Mouse (Mus musculus): ENCODE data around the gene Ms4a4a. TPM values are rescaled to one million over a fixed set of nuclear protein-coding genes. Genes with fewer than 3 reads are reported as not detected.

Gene Ms4a4a
- total and polyA plus RNA-seq, 3 experiments: 0.29 TPM; not detected in 2

- no peaks in the 10 kb centered on the region for H3K9me3 ChIP-seq (replicated peaks; ENCODE audit: low read length)
- no peaks in the 10 kb centered on the region for H3K27me3 ChIP-seq (replicated peaks)
- no peak overlapping the region for H3K9ac ChIP-seq (ENCODE audit: insufficient read depth, low read depth)
- H3K4me2 ChIP-seq (ENCODE audit: insufficient read depth, low read depth, poor library complexity, severe bottlenecking): no peak overlapping the region
- dilution Hi-C loops (cut with MboI; ENCODE audit: extremely low pct_ligation_motif_present, extremely low pct_unique_long_range_greater_than_20kb, low sequenced_read_pairs) (no loop called here), in situ Hi-C loops (cut with MboI; ENCODE audit: low pct_ligation_motif_present, low pct_unique_long_range_greater_than_20kb, low sequenced_read_pairs) (loop anchor here (5.0 to 25.0 kb wide), 4 partner anchors 165 to 417 kb away; partner anchors contain the start of gene Ms4a6d)
- peaks cover 0 to 22% of the 10 kb centered on the region in 2 experiments; a peak in 2 of 4 replicates for H3K4me1 ChIP-seq (ENCODE audit: control insufficient read depth in 1 of 2, insufficient read depth in 2 of 2)
- H3K36me3 ChIP-seq (replicated peaks in 1 of 2; ENCODE audit: control insufficient read depth in 1 of 2, insufficient read depth in 1 of 2, low read length in 1 of 2): no peaks in the 10 kb centered on the region
- TF ChIP-seq NRF1 (IDR thresholded peaks at IDR 0.05; ENCODE audit: low read depth, low read length): no peak
- peak in 1 of 2 experiments; percentile 67; a peak in 2 of 4 replicates for TF ChIP-seq CTCF (conservative IDR thresholded peaks at IDR 0.05 in 1 of 2, IDR thresholded peaks at IDR 0.05 in 1 of 2; ENCODE audit: low read depth in 2 of 2, low read length in 2 of 2)
- TF ChIP-seq SMC3 (IDR thresholded peaks at IDR 0.05; ENCODE audit: low read depth, low read length): peak; percentile 69
- TF ChIP-seq RAD21 (IDR thresholded peaks at IDR 0.05; ENCODE audit: low read depth, low read length): peak; percentile 52
- TF ChIP-seq E2F4 (IDR thresholded peaks at IDR 0.05; ENCODE audit: insufficient replicate concordance, low read depth, low read length): no peak
- DNase-seq (ENCODE audit: extremely low read depth): peak; percentile 50
- H3K79me2 ChIP-seq (replicated peaks; ENCODE audit: control insufficient read depth, extremely low read depth, insufficient read depth, poor library complexity, severe bottlenecking): no peaks in the 10 kb centered on the region
- H3K4me3 ChIP-seq (replicated peaks in 1 of 3; ENCODE audit: low read depth in 2 of 3, low read length in 2 of 3, poor library complexity in 1 of 3): no peak overlapping the region
- no peak overlapping the region for H3K27ac ChIP-seq (ENCODE audit: insufficient read depth, low read depth)
These were observed 25.4 kb upstream of the Ms4a4a start for GRCm38 (mm10) chr19:11349698-11350481.

- Histone ChIP-seq H3K79me2 (replicated peaks; ENCODE audit: control insufficient read depth, extremely low read depth, insufficient read depth, poor library complexity, severe bottlenecking) (no peaks in the 10 kb centered on the region), H3K4me1 (ENCODE audit: control insufficient read depth in 1 of 2, insufficient read depth in 2 of 2) (peaks cover 0 to 19% of the 10 kb centered on the region in 2 experiments; a peak in 2 of 4 replicates), H3K9me3 (replicated peaks; ENCODE audit: low read length) (no peaks in the 10 kb centered on the region), H3K4me2 (ENCODE audit: insufficient read depth, low read depth, poor library complexity, severe bottlenecking) (no peak overlapping the region), H3K27ac (ENCODE audit: insufficient read depth, low read depth) (no peak overlapping the region), H3K9ac (ENCODE audit: insufficient read depth, low read depth) (no peak overlapping the region), H3K4me3 (replicated peaks in 1 of 3; ENCODE audit: low read depth in 2 of 3, low read length in 2 of 3, poor library complexity in 1 of 3) (no peak overlapping the region), H3K36me3 (replicated peaks in 1 of 2; ENCODE audit: control insufficient read depth in 1 of 2, insufficient read depth in 1 of 2, low read length in 1 of 2) (no peaks in the 10 kb centered on the region), H3K27me3 (replicated peaks) (no peaks in the 10 kb centered on the region)
- in situ Hi-C loops (cut with MboI; ENCODE audit: low pct_ligation_motif_present, low pct_unique_long_range_greater_than_20kb, low sequenced_read_pairs) (loop anchor here (5.0 kb wide), 2 partner anchors 250 to 415 kb away; partner anchors contain the start of gene Ms4a6d), dilution Hi-C loops (cut with MboI; ENCODE audit: extremely low pct_ligation_motif_present, extremely low pct_unique_long_range_greater_than_20kb, low sequenced_read_pairs) (no loop called here)
- TF ChIP-seq ETS1 (conservative IDR thresholded peaks at IDR 0.05; ENCODE audit: low read depth, low read length) (no peak), ELF1 (IDR thresholded peaks at IDR 0.05; ENCODE audit: low read depth, low read length) (no peak), ZKSCAN1 (IDR thresholded peaks at IDR 0.05; ENCODE audit: borderline replicate concordance, low read depth, low read length) (no peak), USF1 (IDR thresholded peaks at IDR 0.05; ENCODE audit: low read depth, low read length) (no peak), MAFK (IDR thresholded peaks at IDR 0.05; ENCODE audit: insufficient replicate concordance, low read length) (no peak), RCOR1 (conservative IDR thresholded peaks at IDR 0.05; ENCODE audit: low read depth, low read length) (no peak), ZC3H11A (IDR thresholded peaks at IDR 0.05; ENCODE audit: low read depth, low read length) (peak; percentile 55), MEF2A (IDR thresholded peaks at IDR 0.05; ENCODE audit: borderline replicate concordance, low read depth, low read length) (no peak), SMC3 (IDR thresholded peaks at IDR 0.05; ENCODE audit: low read depth, low read length) (peak; percentile 74), EP300 (IDR thresholded peaks at IDR 0.05; ENCODE audit: low read length) (no peak), SIN3A (IDR thresholded peaks at IDR 0.05; ENCODE audit: low read length) (no peak), POLR2AphosphoS2 (IDR thresholded peaks at IDR 0.05; ENCODE audit: low read depth, low read length) (no peak), RAD21 (IDR thresholded peaks at IDR 0.05; ENCODE audit: low read depth, low read length) (peak; percentile 75), JUND (conservative IDR thresholded peaks at IDR 0.05; ENCODE audit: low read depth, low read length) (no peak), TBP (conservative IDR thresholded peaks at IDR 0.05; ENCODE audit: low read depth, low read length) (no peak), CTCF (conservative IDR thresholded peaks at IDR 0.05 in 1 of 2, IDR thresholded peaks at IDR 0.05 in 1 of 2; ENCODE audit: low read depth in 2 of 2, low read length in 2 of 2) (peak in 1 of 2 experiments; percentile 71; a peak in 2 of 4 replicates), KAT2A (IDR thresholded peaks at IDR 0.05; ENCODE audit: insufficient replicate concordance, low read length) (no peak)
- peak; percentile 21 for DNase-seq (ENCODE audit: extremely low read depth)
These were observed 23.4 kb upstream of the Ms4a4a start for GRCm38 (mm10) chr19:11351878-11352277.
